Mouse (Mus musculus) embryonic facial prominence, embryonic 13.5 days (tissue): ENCODE results near the gene Miip. TPM values are rescaled to one million over a fixed set of nuclear protein-coding genes. Genes with fewer than 3 reads are reported as not detected.
A peak's percentile ranks its signal among the peaks of the same experiment; 100 is the strongest.

ENCODE experiments used
- ATAC-seq: fragments of 200-750 bp; cut with Nextera tagmentation; 2 replicates; pipeline ENCODE4 v1.8.0; 2017; ENCODE audit warnings: low read depth; ENCODE audit not compliant: insufficient number of reproducible peaks, insufficient read depth, low FRiP score, low TSS enrichment
- H3K27ac ChIP-seq: fragments of 300-500 bp; sonication (generic); 2 replicates; pipeline ENCODE4 v1.5.1; 2015; ENCODE audit warnings: moderate library complexity, mild to moderate bottlenecking, inconsistent platforms
- H3K27me3 ChIP-seq: fragments of 300-500 bp; sonication (generic); 2 replicates; pipeline ENCODE4 v1.6.1; 2015; ENCODE audit warnings: mild to moderate bottlenecking, inconsistent platforms
- H3K36me3 ChIP-seq: fragments of 300-500 bp; sonication (generic); 2 replicates; pipeline ENCODE4 v1.6.1; 2015; ENCODE audit warnings: mild to moderate bottlenecking, inconsistent platforms
- H3K4me1 ChIP-seq: fragments of 300-500 bp; sonication (generic); 2 replicates; pipeline ENCODE4 v1.6.1; 2015; ENCODE audit warnings: inconsistent platforms
- H3K4me2 ChIP-seq: fragments of 300-500 bp; sonication (generic); 2 replicates; pipeline ENCODE4 v1.6.1; 2015; ENCODE audit warnings: moderate library complexity, mild to moderate bottlenecking, inconsistent platforms
- H3K4me3 ChIP-seq: fragments of 300-500 bp; sonication (generic); 2 replicates; pipeline ENCODE4 v1.5.1; 2015; ENCODE audit warnings: mild to moderate bottlenecking, inconsistent platforms
- H3K9ac ChIP-seq: fragments of 300-500 bp; sonication (generic); 2 replicates; pipeline ENCODE4 v1.6.1; 2015; ENCODE audit warnings: mild to moderate bottlenecking, inconsistent platforms
- H3K9me3 ChIP-seq: fragments of 300-500 bp; sonication (generic); 2 replicates; pipeline ENCODE4 v1.6.1; 2016; ENCODE audit warnings: inconsistent platforms
- WGBS: fragments of 180-500 bp; shearing (Covaris S2); methylation state at CpG from one replicate; pipeline ENCODE4 v1.1.7; 2015; ENCODE audit warnings: mixed read lengths; 5-methylcytosine and 5-hydroxymethylcytosine counted together
- polyA plus RNA-seq: library from polyadenylated mRNA; unstranded; fragments of >200 nt; fragmentation: Nextera tagmentation; extraction: Ambion mirVana; gene quantifications from 2 replicates; pipeline ENCODE4 v1.2.1, GENCODE M21; 2015

The Miip gene
- polyA plus RNA-seq, 1 experiment from 2014 or later: 46.1 TPM

DNA sequence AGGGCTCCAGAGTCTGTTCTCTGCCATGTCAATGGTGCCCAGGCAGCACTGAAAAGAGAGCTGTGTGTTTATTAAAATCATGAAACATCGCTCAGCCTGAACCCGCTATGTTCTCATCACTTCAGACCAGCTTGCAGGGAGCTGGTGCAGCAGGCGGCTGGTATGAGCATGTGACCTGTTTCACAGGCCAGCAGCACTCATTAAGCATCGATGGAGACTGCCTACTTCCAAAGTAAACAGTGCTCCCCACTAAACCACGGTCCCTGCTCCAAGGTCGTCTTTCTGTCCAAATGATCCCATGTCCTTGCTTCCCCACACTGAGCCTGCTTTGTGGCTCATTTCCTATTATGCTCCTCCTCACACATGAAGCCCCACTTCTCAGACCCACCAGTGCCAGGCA, 21.7 kb upstream of the Miip start:
- WGBS: 92% methylated on average over 6 of the region's 6 CpGs
- no peak overlapping the region for H3K27ac ChIP-seq
- ATAC-seq: no peak
- no peak overlapping the region for H3K4me2 ChIP-seq
- no peak overlapping the region for H3K4me3 ChIP-seq
- no peaks in the 10 kb centered on the region for H3K4me1 ChIP-seq
- H3K36me3 ChIP-seq: peaks cover 91% of the 10 kb centered on the region
- no peaks in the 10 kb centered on the region for H3K27me3 ChIP-seq
- no peak overlapping the region for H3K9ac ChIP-seq
- H3K9me3 ChIP-seq: no peaks in the 10 kb centered on the region

DNA sequence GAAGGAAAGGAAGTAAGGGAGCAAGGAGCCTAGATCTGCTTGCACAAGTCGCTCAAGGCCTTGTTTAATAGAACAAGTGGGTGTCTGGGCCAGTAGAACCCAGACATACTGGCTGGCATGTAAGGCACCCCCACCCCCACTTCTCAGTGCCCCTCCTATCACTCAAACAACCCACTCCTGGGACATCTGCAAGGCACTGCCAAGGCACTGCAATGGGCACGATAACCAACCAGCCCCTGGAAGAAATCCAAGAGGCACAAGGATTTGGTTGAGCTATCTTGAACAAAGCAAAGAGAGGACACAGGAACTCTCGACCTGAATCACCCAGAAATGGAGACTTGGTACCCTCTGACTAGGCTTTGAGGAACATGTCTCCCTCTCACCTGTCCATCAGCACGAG, 19.6 kb upstream of the Miip start:
- Histone ChIP-seq H3K4me1 (no peaks in the 10 kb centered on the region), H3K9ac (no peak overlapping the region), H3K9me3 (no peaks in the 10 kb centered on the region), H3K4me2 (no peak overlapping the region), H3K4me3 (no peak overlapping the region), H3K27me3 (no peaks in the 10 kb centered on the region), H3K36me3 (peaks cover 91% of the 10 kb centered on the region), H3K27ac (no peak overlapping the region)
- ATAC-seq: no peak
- WGBS: 83% methylated on average over 4 of the region's 4 CpGs

DNA sequence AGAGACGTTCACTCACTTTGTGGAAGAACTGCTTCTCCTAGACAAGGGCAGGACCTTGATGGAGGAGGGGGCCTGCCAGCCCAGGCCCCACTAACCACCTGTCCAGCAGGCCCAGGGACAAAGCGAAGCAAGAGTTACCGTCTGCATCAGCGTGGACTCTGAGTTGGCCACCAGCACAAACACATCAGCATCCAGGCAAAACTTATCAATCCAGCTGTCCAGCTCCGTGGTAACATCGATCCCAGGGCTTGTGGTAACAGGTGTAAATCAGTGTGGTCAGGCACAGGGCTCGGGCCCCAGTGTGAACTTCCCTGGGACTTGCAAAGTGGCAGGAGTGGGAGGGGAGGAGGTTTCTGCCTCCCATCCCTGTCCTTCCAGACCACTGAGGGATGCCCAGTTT, 18.7 kb upstream of the Miip start:
- no peak overlapping the region for H3K4me3 ChIP-seq
- peaks cover 92% of the 10 kb centered on the region for H3K36me3 ChIP-seq
- no peaks in the 10 kb centered on the region for H3K4me1 ChIP-seq
- 94% methylated on average over 7 of the region's 7 CpGs for WGBS
- no peaks in the 10 kb centered on the region for H3K27me3 ChIP-seq
- no peak for ATAC-seq
- no peaks in the 10 kb centered on the region for H3K9me3 ChIP-seq
- H3K4me2 ChIP-seq: no peak overlapping the region
- no peak overlapping the region for H3K9ac ChIP-seq
- H3K27ac ChIP-seq: no peak overlapping the region

DNA sequence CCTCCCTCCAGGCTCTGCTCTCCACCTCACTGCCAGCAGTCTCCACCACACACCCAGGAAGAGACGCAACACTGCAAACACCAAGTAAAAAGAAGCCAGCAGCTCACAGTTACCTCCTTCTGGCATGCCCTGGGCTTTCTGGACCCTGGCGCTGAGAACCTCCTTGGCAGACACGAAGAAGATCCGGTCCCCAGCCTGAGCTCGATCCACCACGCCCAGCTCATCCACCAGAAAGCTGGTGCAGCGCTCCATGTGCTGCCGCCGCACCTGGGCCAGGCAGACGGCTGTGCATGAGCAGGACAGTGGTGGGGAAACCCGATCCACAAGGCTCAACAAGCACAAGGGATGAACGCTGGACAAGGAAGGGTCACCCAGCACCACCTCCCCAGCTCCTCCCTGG, 17.5 kb upstream of the Miip start:
- no peak overlapping the region for H3K4me3 ChIP-seq
- no peaks in the 10 kb centered on the region for H3K9me3 ChIP-seq
- 89% methylated on average over 12 of the region's 12 CpGs for WGBS
- H3K27ac ChIP-seq: no peak overlapping the region
- no peaks in the 10 kb centered on the region for H3K4me1 ChIP-seq
- H3K36me3 ChIP-seq: peaks cover 92% of the 10 kb centered on the region
- no peak overlapping the region for H3K4me2 ChIP-seq
- ATAC-seq: no peak
- H3K9ac ChIP-seq: no peak overlapping the region
- H3K27me3 ChIP-seq: no peaks in the 10 kb centered on the region

DNA sequence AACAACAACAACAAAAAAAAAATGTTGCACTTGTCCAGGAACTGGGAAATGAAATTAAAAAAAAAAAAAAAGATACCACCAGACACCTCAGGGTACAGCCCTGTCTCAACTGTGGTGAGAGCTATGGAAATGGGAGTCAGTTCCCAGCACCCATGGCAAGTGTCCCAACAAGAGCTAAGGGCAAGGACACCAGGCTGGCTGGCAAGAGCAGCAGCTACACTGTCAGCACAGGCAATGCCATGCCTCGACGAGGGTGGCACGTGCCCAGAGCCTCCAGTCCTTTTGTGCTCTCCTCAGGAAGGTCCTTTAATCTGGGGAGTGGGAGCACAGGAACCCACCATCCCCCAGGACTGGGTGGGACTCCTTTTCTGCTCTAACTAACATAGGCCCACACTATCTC, 15.5 kb upstream of the Miip start:
- Histone ChIP-seq H3K27me3 (no peaks in the 10 kb centered on the region), H3K4me3 (no peak overlapping the region), H3K4me1 (no peaks in the 10 kb centered on the region), H3K9ac (no peak overlapping the region), H3K4me2 (no peak overlapping the region), H3K27ac (no peak overlapping the region), H3K9me3 (no peaks in the 10 kb centered on the region), H3K36me3 (peaks cover 94% of the 10 kb centered on the region)
- ATAC-seq: no peak
- WGBS: 93% methylated on average over 3 of the region's 3 CpGs

DNA sequence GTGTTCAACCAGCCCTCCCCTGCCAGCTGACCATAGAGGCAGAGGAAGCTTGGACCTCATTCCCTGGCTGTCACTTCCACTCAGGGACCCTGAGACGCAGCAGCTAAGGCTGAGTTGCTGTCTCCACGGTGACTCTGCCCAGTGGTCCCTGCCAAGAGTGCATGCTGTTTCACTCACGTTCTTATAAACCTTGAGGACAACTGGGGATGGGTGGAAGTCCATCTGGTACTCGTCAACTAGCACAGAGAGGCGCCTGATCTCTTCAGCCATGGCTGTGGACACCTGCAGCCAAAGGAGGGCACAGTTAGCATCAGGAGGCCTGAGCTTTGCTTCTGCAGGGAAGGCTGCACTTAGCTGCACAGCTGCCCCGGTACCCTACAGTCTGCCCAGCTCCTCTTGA, 14.4 kb upstream of the Miip start:
- Histone ChIP-seq H3K9me3 (no peaks in the 10 kb centered on the region), H3K4me3 (no peak overlapping the region), H3K27ac (no peak overlapping the region), H3K9ac (no peak overlapping the region), H3K4me2 (no peak overlapping the region), H3K36me3 (peaks cover 94% of the 10 kb centered on the region), H3K4me1 (no peaks in the 10 kb centered on the region), H3K27me3 (no peaks in the 10 kb centered on the region)
- no peak for ATAC-seq
- WGBS: 79% methylated on average over 6 of the region's 6 CpGs

DNA sequence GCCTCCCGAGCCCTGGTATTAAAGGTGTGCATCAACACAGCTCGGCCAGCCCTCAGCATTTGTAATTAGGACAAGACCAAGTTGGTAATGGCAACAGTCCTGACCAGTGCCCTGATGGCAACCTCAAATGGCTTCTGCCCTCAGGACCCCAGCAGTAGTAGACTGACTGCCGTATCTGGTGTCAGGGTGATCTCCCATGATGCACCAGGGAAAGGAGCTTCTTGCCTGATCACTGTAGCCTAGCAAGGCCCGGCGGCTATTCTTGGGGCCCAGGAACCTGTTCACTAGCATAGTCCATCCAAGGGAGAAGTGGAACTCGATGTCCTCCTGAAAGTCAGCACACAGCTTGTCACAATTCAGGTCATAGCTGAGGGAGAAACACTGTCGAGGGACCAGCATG, 13.2 kb upstream of the Miip start:
- no peaks in the 10 kb centered on the region for H3K9me3 ChIP-seq
- no peak for ATAC-seq
- H3K4me1 ChIP-seq: no peaks in the 10 kb centered on the region
- H3K27me3 ChIP-seq: no peaks in the 10 kb centered on the region
- peaks cover 90% of the 10 kb centered on the region for H3K36me3 ChIP-seq
- no peak overlapping the region for H3K4me3 ChIP-seq
- H3K9ac ChIP-seq: no peak overlapping the region
- H3K27ac ChIP-seq: no peak overlapping the region
- 93% methylated on average over 7 of the region's 7 CpGs for WGBS
- no peak overlapping the region for H3K4me2 ChIP-seq

DNA sequence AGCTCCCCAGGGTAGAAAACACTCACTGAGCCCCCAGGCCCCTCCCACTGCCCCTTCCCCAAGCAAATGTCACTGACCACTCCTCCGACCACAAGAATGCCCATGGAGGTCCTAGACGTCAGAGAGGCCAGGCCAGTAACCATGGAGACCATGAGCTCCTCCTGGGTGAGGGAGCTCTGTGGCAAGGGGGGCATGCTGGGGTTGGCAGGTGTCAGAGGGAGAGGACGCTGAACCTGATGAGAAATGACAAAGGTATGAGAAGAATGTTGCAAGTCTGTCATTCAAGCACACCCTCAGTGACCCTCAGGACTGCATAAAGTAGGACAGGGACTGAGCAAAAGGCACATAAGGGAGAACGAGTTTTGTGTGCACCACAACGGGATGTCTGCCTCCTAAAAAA, 11.2 kb upstream of the Miip start:
- no peak for ATAC-seq
- Histone ChIP-seq H3K9ac (no peak overlapping the region), H3K27ac (no peak overlapping the region), H3K4me3 (no peak overlapping the region), H3K36me3 (peaks cover 92% of the 10 kb centered on the region), H3K27me3 (no peaks in the 10 kb centered on the region), H3K4me2 (no peak overlapping the region), H3K4me1 (no peaks in the 10 kb centered on the region), H3K9me3 (no peaks in the 10 kb centered on the region)
- 64% methylated on average over 5 of the region's 5 CpGs for WGBS

DNA sequence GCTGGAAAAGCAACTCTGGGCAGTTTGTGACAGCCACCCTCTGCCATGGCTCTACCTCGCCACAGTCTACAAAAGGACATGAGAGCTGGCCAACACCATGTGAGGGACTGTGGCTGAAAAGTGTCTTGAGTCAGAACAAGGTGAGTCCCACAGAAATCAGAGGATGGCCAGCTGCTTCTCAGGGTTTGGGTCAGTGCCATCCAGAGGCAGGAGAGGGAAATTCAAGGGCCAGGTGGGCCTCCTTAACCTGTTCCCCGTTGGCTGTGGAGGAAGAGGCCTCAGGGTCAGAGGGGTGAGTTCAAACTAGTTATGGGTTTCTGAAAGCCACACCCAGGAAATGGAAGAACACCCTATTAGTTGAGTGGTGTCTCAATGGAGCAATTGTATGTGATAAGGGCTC, 10.8 kb upstream of the Miip start:
- Histone ChIP-seq H3K4me3 (no peak overlapping the region), H3K27me3 (no peaks in the 10 kb centered on the region), H3K27ac (no peak overlapping the region), H3K9me3 (no peaks in the 10 kb centered on the region), H3K9ac (no peak overlapping the region), H3K4me2 (no peak overlapping the region), H3K36me3 (peaks cover 92% of the 10 kb centered on the region), H3K4me1 (no peaks in the 10 kb centered on the region)
- ATAC-seq: no peak
- WGBS: 76% methylated on average over 2 of the region's 2 CpGs

DNA sequence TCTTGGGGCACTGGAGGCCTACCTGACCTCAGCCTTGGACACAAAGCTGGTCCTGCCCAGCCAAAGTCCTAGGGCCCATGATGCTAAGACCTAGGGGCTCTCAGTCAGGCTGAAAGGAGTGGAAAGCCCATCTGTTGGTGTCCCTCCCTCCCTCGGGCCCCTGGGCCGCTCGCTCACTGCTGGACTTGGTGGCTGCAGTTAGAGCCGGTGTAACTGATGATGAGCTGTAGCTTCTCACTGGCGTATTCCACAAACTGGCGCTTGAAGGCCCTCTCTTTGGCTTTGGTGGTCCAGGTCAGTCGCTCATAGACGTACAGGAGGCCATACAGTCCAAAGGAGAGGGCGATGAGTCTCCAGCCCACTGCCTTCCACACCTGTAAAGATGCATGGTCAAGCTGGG, 9.9 kb upstream of the Miip start:
- H3K4me1 ChIP-seq: no peaks in the 10 kb centered on the region
- H3K4me3 ChIP-seq: no peak overlapping the region
- H3K36me3 ChIP-seq: peaks cover 94% of the 10 kb centered on the region
- H3K4me2 ChIP-seq: no peak overlapping the region
- no peak overlapping the region for H3K27ac ChIP-seq
- no peak overlapping the region for H3K9ac ChIP-seq
- no peak for ATAC-seq
- WGBS: 92% methylated on average over 9 of the region's 9 CpGs
- H3K9me3 ChIP-seq: no peaks in the 10 kb centered on the region
- H3K27me3 ChIP-seq: no peaks in the 10 kb centered on the region

DNA sequence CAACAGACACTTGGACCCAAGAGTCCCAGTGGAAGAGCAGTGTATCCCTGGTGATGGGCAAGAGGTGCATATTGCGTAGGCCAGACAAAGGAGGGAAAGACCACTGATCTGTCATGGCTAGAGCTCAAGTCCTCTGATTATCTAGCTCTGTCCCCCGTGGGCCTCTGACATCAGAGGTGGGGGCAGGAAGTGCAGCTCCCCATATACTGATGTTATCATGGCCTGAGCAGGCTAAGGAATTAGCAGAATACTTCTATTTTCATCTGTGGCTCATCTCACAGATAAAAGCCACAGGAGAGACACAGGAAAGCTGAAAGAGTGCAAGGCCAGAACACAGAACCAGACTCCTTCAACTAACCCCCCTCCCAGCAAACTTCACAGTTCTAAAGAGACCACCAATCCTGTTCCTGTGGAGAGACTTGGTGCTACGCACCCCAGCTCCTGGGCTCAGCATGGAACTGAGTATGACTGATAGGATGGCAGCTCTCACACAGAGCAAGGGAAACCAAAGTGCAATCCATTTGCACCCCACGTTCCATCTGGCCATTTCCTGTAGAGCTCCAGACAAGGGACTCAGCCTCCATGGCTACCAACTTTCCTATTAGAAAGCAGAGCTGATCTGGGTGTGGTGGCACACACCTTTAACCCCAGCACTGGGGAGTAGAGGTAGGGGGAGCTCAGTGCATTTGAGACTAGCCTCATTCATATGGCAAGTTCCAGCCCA, 7.4 kb upstream of the Miip start:
- WGBS: 89% methylated on average over 4 of the region's 4 CpGs
- H3K4me2 ChIP-seq: no peak overlapping the region
- no peaks in the 10 kb centered on the region for H3K27me3 ChIP-seq
- no peaks in the 10 kb centered on the region for H3K4me1 ChIP-seq
- H3K9ac ChIP-seq: no peak overlapping the region
- no peak for ATAC-seq
- H3K9me3 ChIP-seq: no peaks in the 10 kb centered on the region; the same call in 1 of the 2 replicates
- no peak overlapping the region for H3K4me3 ChIP-seq
- no peak overlapping the region for H3K27ac ChIP-seq
- H3K36me3 ChIP-seq: peaks cover 92% of the 10 kb centered on the region

DNA sequence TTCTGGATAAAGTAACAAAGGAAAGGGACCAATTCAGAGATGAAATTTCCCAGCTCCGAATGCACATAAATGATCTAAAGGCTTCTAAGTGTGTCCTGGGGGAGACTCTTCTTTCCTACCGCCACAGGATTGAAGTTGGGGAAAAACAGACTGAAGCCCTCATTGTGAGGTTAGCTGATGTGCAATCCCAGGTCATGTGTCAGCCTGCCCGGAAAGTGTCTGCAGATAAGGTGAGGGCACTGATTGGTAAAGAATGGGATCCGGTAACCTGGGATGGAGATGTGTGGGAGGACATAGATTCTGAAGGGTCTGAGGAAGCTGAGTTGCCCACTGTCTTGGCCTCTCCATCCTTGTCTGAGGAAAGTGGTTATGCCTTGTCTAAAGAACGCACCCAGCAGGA, 622 bp upstream of the Miip start:
- H3K4me3 ChIP-seq: peak overlapping the region; percentile 90
- peaks cover 54% of the 10 kb centered on the region for H3K36me3 ChIP-seq
- peak overlapping the region; percentile 80 for H3K9ac ChIP-seq
- H3K9me3 ChIP-seq: no peaks in the 10 kb centered on the region; the same call in 1 of the 2 replicates
- peak overlapping the region; percentile 58; the same call in 1 of the 2 replicates for H3K27ac ChIP-seq
- H3K4me2 ChIP-seq: peak overlapping the region; percentile 83
- 10% methylated on average over 5 of the region's 5 CpGs for WGBS
- H3K4me1 ChIP-seq: peaks cover 23% of the 10 kb centered on the region
- ATAC-seq: no peak
- no peaks in the 10 kb centered on the region for H3K27me3 ChIP-seq
